Mouse (Mus musculus) gastrocnemius, adult 18-20 months (tissue): Measurements from ENCODE around the gene Olfr1191-ps1. TPM values are rescaled to one million over a fixed set of nuclear protein-coding genes. Genes with fewer than 3 reads are reported as not detected.
"Not testable (repeated sequence)": the region's sequence is repeated elsewhere in the genome, so short reads cannot be mapped to it uniquely, and the experiment has no call there.

Source experiments
- DNase-seq: peaks from one replicate; pipeline ENCODE4 v3.0.0; 2021; ENCODE audit warnings: low spot score
- long read RNA-seq, 2 experiments: library from polyadenylated mRNA; stranded (forward); transcript quantifications; one replicate each; pipeline ENCODE4 v2.0.0; 2021
- total RNA-seq, 2 experiments: library from RNA; stranded (reverse); gene quantifications; 2 replicates each; pipeline ENCODE4 v1.2.3; 2021

The Olfr1191-ps1 gene
- under 1 TPM in 1 of 2 experiments, not detected in 1; 0.05 TPM for total RNA-seq
- long read RNA-seq, experiment 1, result 0 reads
- long read RNA-seq, experiment 2, result 0 reads

- DNase-seq, result not testable (repeated sequence)
These were observed at the start of gene Olfr1191-ps1 for GRCm38 (mm10) chr2:88640242-88640641. Gene Olfr1191-ps1, plus strand, starts transcription at chr2:88640542.

- no peak for DNase-seq
These were observed 7.9 kb downstream of the Olfr1191-ps1 start, which contains the start of gene Olfr1192-ps1 for GRCm38 (mm10) chr2:88648209-88648608. Gene Olfr1192-ps1, plus strand, starts transcription at chr2:88648509.

DNA sequence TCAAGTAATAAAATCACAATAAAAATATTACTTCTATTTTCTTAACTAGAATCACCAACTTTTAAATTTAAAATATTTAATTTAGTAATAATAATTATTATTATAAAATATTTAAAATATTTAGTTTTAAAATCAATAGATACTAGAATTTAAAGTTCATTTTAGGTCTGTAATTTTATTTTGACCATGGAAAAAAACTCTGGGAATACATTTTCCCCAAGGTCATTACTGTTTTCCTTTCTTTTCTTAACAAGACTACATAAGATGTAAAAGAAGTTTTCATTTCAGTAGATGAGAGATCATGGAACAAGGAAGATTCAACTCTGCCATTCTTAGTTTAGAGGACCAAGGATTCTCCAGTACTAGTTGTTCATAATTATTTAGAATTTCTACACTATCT lies 35.0 kb downstream of the Olfr1191-ps1 start, which contains the start of gene Olfr1193:
Gene Olfr1193 (plus strand): TSS at position 301 of the 400 bp plus-strand sequence.
- DNase-seq, result not testable (repeated sequence)

DNA sequence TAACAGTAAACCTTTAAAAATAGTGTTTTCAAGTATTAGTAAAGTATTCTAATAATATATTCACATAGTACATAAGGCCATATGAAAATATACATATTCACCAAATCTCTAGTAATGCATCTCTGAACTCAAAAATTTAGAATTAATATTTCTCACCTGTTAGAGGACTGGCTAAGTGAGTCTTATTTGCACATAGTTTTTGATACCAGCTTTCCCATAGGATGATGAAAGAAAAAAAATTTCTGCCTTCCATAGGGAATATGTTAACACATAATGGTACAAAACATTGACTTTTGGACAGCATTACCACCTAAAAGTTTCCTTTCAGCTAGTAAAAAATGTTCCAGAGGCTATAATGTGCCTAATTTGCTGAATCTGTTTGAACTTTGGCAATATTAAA lies 48.7 kb downstream of the Olfr1191-ps1 start, which contains the start of gene Olfr1195:
Gene Olfr1195 (minus strand): TSS at position 101 of the 400 bp plus-strand sequence.
- DNase-seq, result no peak

Other genes starting within 250 kb of the Olfr1191-ps1 start
- gene Olfr1179, start 234.1 kb upstream of the Olfr1191-ps1 start, total RNA-seq, result not detected
- not detected for gene Olfr1180, start 221.4 kb upstream of the Olfr1191-ps1 start, total RNA-seq
- not detected for gene Olfr1181, start 214.4 kb upstream of the Olfr1191-ps1 start, total RNA-seq
- not detected for gene Gm13757, start 191.4 kb upstream of the Olfr1191-ps1 start, total RNA-seq
- not detected for gene Olfr1183, start 185.7 kb upstream of the Olfr1191-ps1 start, total RNA-seq
- not detected for gene Olfr1184, start 156.9 kb upstream of the Olfr1191-ps1 start, total RNA-seq
- not detected for gene Olfr1185-ps1, start 147.2 kb upstream of the Olfr1191-ps1 start, total RNA-seq
- not detected for gene Olfr1186, start 122.0 kb upstream of the Olfr1191-ps1 start, total RNA-seq
- gene Olfr1188, start 83.6 kb upstream of the Olfr1191-ps1 start, total RNA-seq, result not detected
- gene Olfr1189, start 54.1 kb upstream of the Olfr1191-ps1 start, total RNA-seq, result not detected
- not detected for gene Olfr1192-ps1, start 8.0 kb downstream of the Olfr1191-ps1 start, total RNA-seq
- gene Olfr1193, start 35.1 kb downstream of the Olfr1191-ps1 start, total RNA-seq, result not detected
- gene Olfr1195, start 48.6 kb downstream of the Olfr1191-ps1 start, total RNA-seq, result not detected
- gene Olfr1196, start 64.1 kb downstream of the Olfr1191-ps1 start, total RNA-seq, result not detected
- gene Olfr1197, start 91.8 kb downstream of the Olfr1191-ps1 start, total RNA-seq, result not detected
- not detected for gene Olfr1198, start 110.8 kb downstream of the Olfr1191-ps1 start, total RNA-seq
- not detected for gene Olfr1199, start 119.9 kb downstream of the Olfr1191-ps1 start, total RNA-seq
- not detected for gene Olfr1200, start 129.9 kb downstream of the Olfr1191-ps1 start, total RNA-seq
- gene Olfr1201, start 152.5 kb downstream of the Olfr1191-ps1 start, total RNA-seq, result not detected
- not detected for gene Olfr1202, start 174.0 kb downstream of the Olfr1191-ps1 start, total RNA-seq
- gene Olfr1205, start 189.2 kb downstream of the Olfr1191-ps1 start, total RNA-seq, result not detected
- not detected for gene Olfr1204, start 208.8 kb downstream of the Olfr1191-ps1 start, total RNA-seq
- not detected for gene Olfr1206, start 222.7 kb downstream of the Olfr1191-ps1 start, total RNA-seq